ENCODE assay signal across 1 mouse cellular context in genomic region chr7:30996491-30996890, GRCm38 (mm10).
TF ChIP-seq lines count a peak whose summit lies in the region.

No protein-coding gene starts in this region.

TF ChIP-seq in MEL, 35 proteins besides CTCF, POLR2A, EP300 and RAD21 (continued from another document):
- TF ChIP-seq HCFC1 (IDR thresholded peaks at IDR 0.05; ENCODE audit: low read depth, low read length) (no peak), CHD2 (IDR thresholded peaks at IDR 0.05; ENCODE audit: low read length) (no peak), ELF1 (IDR thresholded peaks at IDR 0.05; ENCODE audit: low read depth, low read length) (no peak), MYB (IDR thresholded peaks at IDR 0.05; ENCODE audit: low read depth, low read length) (no peak)
